ENCODE assay signal across 8 mouse cellular contexts in genomic region chr9:31211690-31212499, GRCm38 (mm10). TPM values are rescaled to one million over a fixed set of nuclear protein-coding genes. Genes with fewer than 3 reads are reported as not detected.
DNase-seq lines count a peak whose midpoint lies in the region; ATAC-seq lines count a peak whose summit lies in the region.

Gene Aplp2, minus strand, starts transcription at chr9:31211815.

- peak within 1 kb of the TSS; percentile 89 for H3K4me3 ChIP-seq in forebrain, embryonic 14.5 days (ENCODE audit: low read depth, low read length)
- H3K4me3 ChIP-seq in neural tube, embryonic 15.5 days (replicated peaks), result peak within 1 kb of the TSS; percentile 95

- under 1% methylated on average over 63 of the region's 63 CpGs for WGBS in forebrain, embryonic 14.5 days
- under 1% methylated on average over 60 of the region's 63 CpGs for WGBS in neural tube, embryonic 15.5 days

- H3K4me2 ChIP-seq in forebrain, embryonic 14.5 days (ENCODE audit: low read length), result peak within 1 kb of the TSS; percentile 95
- H3K4me2 ChIP-seq in neural tube, embryonic 15.5 days, result peak within 1 kb of the TSS; percentile 80

- intact Hi-C loops in heart, postnatal 14 days (cut with DNase I), result loop anchor here (1.0 to 5.0 kb wide), 4 partner anchors 40 to 137 kb away; partner anchors contain the start of gene Prdm10

- no peaks in the 10 kb centered on the region for H3K9me3 ChIP-seq in forebrain, embryonic 14.5 days (replicated peaks; ENCODE audit: control insufficient read depth, low read length)
- no peaks in the 10 kb centered on the region for H3K9me3 ChIP-seq in neural tube, embryonic 15.5 days (replicated peaks)

- H3K27me3 ChIP-seq in forebrain, embryonic 14.5 days (replicated peaks; ENCODE audit: control insufficient read depth, insufficient read depth, low read length), result no peaks in the 10 kb centered on the region
- no peaks in the 10 kb centered on the region for H3K27me3 ChIP-seq in neural tube, embryonic 15.5 days (replicated peaks)

- peak within 1 kb of the TSS; percentile 92 for H3K9ac ChIP-seq in forebrain, embryonic 14.5 days (ENCODE audit: low read length)
- peak within 1 kb of the TSS; percentile 89 for H3K9ac ChIP-seq in neural tube, embryonic 15.5 days (replicated peaks)

- ATAC-seq in forebrain, embryonic 14.5 days, result peak; percentile 99
- peak; percentile 99 for ATAC-seq in neural tube, embryonic 15.5 days (ENCODE audit: low FRiP score)

- DNase-seq in ES-CJ7 (ENCODE audit: low read depth, low spot score), result peak; percentile 99
- peak; percentile 97 for DNase-seq in cerebellum, adult 11 months
- DNase-seq in forebrain, embryonic 14.5 days (ENCODE audit: low spot score), result peak; percentile 99
- peak; percentile 97 to 98 for DNase-seq in heart, postnatal 14 days
- DNase-seq in layer of hippocampus, adult 11-12 months (ENCODE audit: low spot score), result peak; percentile 98
- peak; percentile 98 to 99 for DNase-seq in lung, adult 18-20 months
- peak; percentile 99 for DNase-seq in testis, postnatal 14 days (ENCODE audit: low spot score)

- no peaks in the 10 kb centered on the region for H3K36me3 ChIP-seq in forebrain, embryonic 14.5 days (ENCODE audit: control insufficient read depth, insufficient read depth, low read length)
- no peaks in the 10 kb centered on the region for H3K36me3 ChIP-seq in neural tube, embryonic 15.5 days

- H3K4me1 ChIP-seq in forebrain, embryonic 14.5 days (ENCODE audit: control insufficient read depth, insufficient read depth, low read length), result peaks cover 8% of the 10 kb centered on the region; the same call in 1 of the 2 replicates
- peaks cover 38% of the 10 kb centered on the region for H3K4me1 ChIP-seq in neural tube, embryonic 15.5 days

- peak within 1 kb of the TSS; percentile 93 for H3K27ac ChIP-seq in forebrain, embryonic 14.5 days (ENCODE audit: low read depth, low read length)
- peak within 1 kb of the TSS; percentile 96 for H3K27ac ChIP-seq in neural tube, embryonic 15.5 days (replicated peaks)

RNA-seq across cellular contexts. Expression of gene Aplp2, which starts in this region (rescaled TPM):
- 208 and 237 TPM in 2 replicates for polyA plus RNA-seq in forebrain, embryonic 14.5 days (2014; fragmentation: Nextera tagmentation; extraction: Ambion mirVana)
- total RNA-seq in heart, postnatal 14 days (2021), result 100 to 1,000 TPM; 304 to 309 TPM
- polyA plus RNA-seq in neural tube, embryonic 15.5 days (2015; fragmentation: Nextera tagmentation; extraction: Ambion mirVana), result 450 and 456 TPM in 2 replicates

Comparison
In these comparisons a context has a peak if more than half of its experiments do, and no peak if none do; other contexts are left out.
1. Peak in every context shown above with its lines: DNase-seq, ATAC-seq, H3K4me3 ChIP-seq and H3K27ac ChIP-seq.